Mouse (Mus musculus): ENCODE data around the gene Tfr2.
A peak's percentile ranks its signal among the peaks of the same experiment; 100 is the strongest.

DNA sequence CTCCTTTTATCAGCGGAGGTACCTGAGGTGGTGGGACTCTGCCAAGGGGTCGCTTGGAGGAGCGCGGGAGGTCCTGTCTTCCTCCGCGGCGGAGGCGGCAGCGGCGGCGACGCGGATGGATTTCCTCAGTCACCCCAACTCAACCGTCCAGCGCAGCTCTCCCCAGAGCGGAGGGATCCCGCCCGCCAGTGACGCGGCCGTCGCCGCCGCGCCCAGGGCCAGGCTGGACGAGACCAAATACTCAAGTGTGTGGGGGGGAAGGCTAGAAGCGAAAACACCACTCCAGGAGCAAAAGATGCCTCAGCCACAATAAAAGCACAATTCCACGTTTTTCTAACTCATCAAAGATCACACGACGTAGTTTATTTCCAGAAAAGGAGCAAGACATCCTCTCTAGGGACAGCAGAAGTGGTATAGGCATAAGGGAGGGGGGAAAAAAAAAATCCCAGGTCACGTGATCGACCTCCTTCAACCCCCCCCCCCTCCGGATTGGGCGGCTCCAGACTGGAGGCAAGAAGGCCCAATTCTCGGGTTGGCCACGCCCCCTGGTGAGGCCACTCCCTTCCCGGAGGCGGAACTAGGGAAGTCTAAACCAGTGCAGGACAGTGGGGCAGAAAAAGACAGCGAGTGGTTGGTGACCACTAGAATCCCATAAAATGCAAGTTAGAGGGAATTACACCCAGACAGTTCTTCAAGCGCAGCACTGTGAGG is 36.4 kb upstream of the Tfr2 start, which contains the start of the genes Epo and Gnb2:
- TF ChIP-seq CTCF (IDR thresholded peaks at IDR 0.05; ENCODE audit: low read depth) (no peak), EP300 (IDR thresholded peaks at IDR 0.05; ENCODE audit: low read depth) (peak; percentile 79; the same call in 1 of the 2 replicates)
